Mouse (Mus musculus) adrenal gland, adult 8-10 months (tissue): ENCODE data around the gene Plpp1. TPM values are rescaled to one million over a fixed set of nuclear protein-coding genes. Genes with fewer than 3 reads are reported as not detected.
A peak's percentile ranks its signal among the peaks of the same experiment; 100 is the strongest.

Experiments
- DNase-seq: peaks from one replicate; pipeline ENCODE4 v3.0.0; 2022
- total RNA-seq, 4 experiments: library from RNA; stranded (reverse); gene quantifications; 2 replicates each; pipeline ENCODE4 v1.2.4; 2022

Plpp1 gene
- total RNA-seq, 4 experiments from 2014 or later, result 229 to 267 (median 248) TPM

GRCm38 (mm10) chr13:112861825-112862306, 61.3 kb downstream of the Plpp1 start:
- peak; percentile 78 for DNase-seq

GRCm38 (mm10) chr13:112862342-112862741, 61.8 kb downstream of the Plpp1 start:
- DNase-seq, result no peak

GRCm38 (mm10) chr13:112862978-112863677, 62.5 kb downstream of the Plpp1 start:
- no peak for DNase-seq

GRCm38 (mm10) chr13:112866782-112867181, 66.2 kb downstream of the Plpp1 start:
- no peak for DNase-seq

- no peak for DNase-seq
These were observed 66.8 kb downstream of the Plpp1 start for GRCm38 (mm10) chr13:112867381-112867780.

GRCm38 (mm10) chr13:112870039-112870690, 69.6 kb downstream of the Plpp1 start:
- DNase-seq, result no peak

- no peak for DNase-seq
These were observed 71.1 kb downstream of the Plpp1 start for GRCm38 (mm10) chr13:112871500-112872266.

GRCm38 (mm10) chr13:112887234-112887633, 86.6 kb downstream of the Plpp1 start:
- DNase-seq, result no peak

- no peak for DNase-seq
These were observed 101.6 kb downstream of the Plpp1 start for GRCm38 (mm10) chr13:112902176-112902575.

GRCm38 (mm10) chr13:112909663-112910062, 109.1 kb downstream of the Plpp1 start:
- no peak for DNase-seq

GRCm38 (mm10) chr13:112910434-112910833, 109.8 kb downstream of the Plpp1 start:
- DNase-seq, result no peak

Other genes starting within 250 kb of the Plpp1 start
- gene Il31ra, start 206.4 kb upstream of the Plpp1 start, total RNA-seq, result under 1 TPM; 0.10 to 0.26 (median 0.16) TPM
- under 1 TPM; 0.27 to 0.96 (median 0.53) TPM for gene Ddx4, start 148.3 kb upstream of the Plpp1 start, total RNA-seq
- 10 to 100 TPM; 27.8 to 39.4 (median 36.0) TPM for gene Slc38a9, start 140.0 kb upstream of the Plpp1 start, total RNA-seq
- gene Mtrex, start 126.6 kb downstream of the Plpp1 start, total RNA-seq, result 10 to 100 TPM; 41.7 to 54.6 (median 50.3) TPM
- gene Dhx29, start 126.7 kb downstream of the Plpp1 start, total RNA-seq, result 10 to 100 TPM; 18.3 to 22.2 (median 19.1) TPM
- under 1 TPM; 0.73 to 0.87 (median 0.77) TPM for gene Ccno, start 187.0 kb downstream of the Plpp1 start, total RNA-seq
- gene Mcidas, start 193.1 kb downstream of the Plpp1 start, total RNA-seq, result under 1 TPM in 1 of 4 experiments, not detected in 3; 0.11 TPM
- gene Cdc20b, start 234.3 kb downstream of the Plpp1 start, total RNA-seq, result not detected
- 100 to 1,000 TPM in 2 of 4 experiments, 10 to 100 TPM in 2; 91.6 to 107 (median 101) TPM for gene Gpx8, start 245.6 kb downstream of the Plpp1 start, total RNA-seq